31 mouse cellular contexts compared by ENCODE assay signal in genomic region chr1:24194111-24194510, GRCm38 (mm10). TPM values are rescaled to one million over a fixed set of nuclear protein-coding genes. Genes with fewer than 3 reads are reported as not detected.
DNase-seq lines count a peak whose midpoint lies in the region; ATAC-seq and TF ChIP-seq lines count a peak whose summit lies in the region.
"Had no signal": no experiment of that assay in that cellular context is flagged by ENCODE, and none has a peak within 500 bp of the region (broad histone marks: within the 10 kb centered on the region; RNA-seq: fewer than 3 reads in every experiment).

No protein-coding gene starts in this region.

- no peaks in the 10 kb centered on the region for H3K27me3 ChIP-seq in intestine, postnatal 0 days (replicated peaks; ENCODE audit: control insufficient read depth, insufficient read depth, low read length)
- H3K27me3 ChIP-seq: heart, embryonic 15.5 days; liver, embryonic 12.5 days; midbrain, embryonic 12.5 days had no signal

- TF ChIP-seq CTCF in intestine, postnatal 0 days (IDR thresholded peaks at IDR 0.05; ENCODE audit: low read depth) = no peak

- no peak overlapping the region for H3K27ac ChIP-seq in intestine, postnatal 0 days (ENCODE audit: low read depth, low read length)
- H3K27ac ChIP-seq: heart, adult 2 months; heart, embryonic 15.5 days; hindbrain, embryonic 14.5 days; liver, embryonic 12.5 days; midbrain, embryonic 12.5 days had no signal

- H3K4me2 ChIP-seq in intestine, postnatal 0 days (replicated peaks; ENCODE audit: low read depth) = no peak overlapping the region
- H3K4me2 ChIP-seq: heart, embryonic 15.5 days; hindbrain, embryonic 14.5 days; liver, embryonic 12.5 days; midbrain, embryonic 12.5 days had no signal

- H3K9ac ChIP-seq in intestine, postnatal 0 days (ENCODE audit: low read depth, low read length) = no peak overlapping the region
- H3K9ac ChIP-seq: forebrain, postnatal 0 days; heart, embryonic 15.5 days; hindbrain, embryonic 14.5 days; liver, embryonic 12.5 days; midbrain, embryonic 12.5 days had no signal

- 46% methylated on average over 4 of the region's 4 CpGs for WGBS in intestine, postnatal 0 days

- H3K4me3 ChIP-seq in intestine, postnatal 0 days (ENCODE audit: low read depth, low read length) = no peak overlapping the region
- H3K4me3 ChIP-seq: heart, adult 2 months; heart, embryonic 15.5 days; liver, embryonic 12.5 days; midbrain, embryonic 12.5 days had no signal

- H3K36me3 ChIP-seq in intestine, postnatal 0 days (ENCODE audit: control insufficient read depth, insufficient read depth) = no peaks in the 10 kb centered on the region
- H3K36me3 ChIP-seq: heart, embryonic 15.5 days; liver, embryonic 12.5 days; midbrain, embryonic 12.5 days had no signal

- intact Hi-C loops in heart, postnatal 36 days (cut with DNase I) = no loop called here

- peak; percentile 7 for DNase-seq in kidney, postnatal 10 days
- DNase-seq in kidney, adult 11 months = no peak
- peak; percentile 18 for DNase-seq in cerebellum, adult 8-10 months
- DNase-seq in cerebellum, postnatal 36 days = peak; percentile 30 to 51
- peak; percentile 25 for DNase-seq in skeletal muscle tissue, adult 2 months (ENCODE audit: low read depth, low spot score)
- DNase-seq in heart, postnatal 36 days = no peak
- DNase-seq in left cerebral cortex, adult 8-10 months (ENCODE audit: low spot score in 2 of 2) = no peak
- DNase-seq: adrenal gland, postnatal 25 days; forebrain, postnatal 0 days; gastrocnemius, postnatal 36 days; heart, adult 2 months; heart, postnatal 4 days; kidney, adult 9 months; kidney, postnatal 36 days; layer of hippocampus, postnatal 36 days; lung, adult 18-20 months; lung, postnatal 10 days; right cerebral cortex, postnatal 14 days; spleen, adult 18-20 months; thymus, postnatal 14 days had no signal

- H3K9me3 ChIP-seq in intestine, postnatal 0 days (ENCODE audit: control insufficient read depth) = no peaks in the 10 kb centered on the region
- H3K9me3 ChIP-seq: heart, embryonic 15.5 days; liver, embryonic 12.5 days; midbrain, embryonic 12.5 days had no signal

- no peaks in the 10 kb centered on the region for H3K4me1 ChIP-seq in intestine, postnatal 0 days (replicated peaks; ENCODE audit: control insufficient read depth, insufficient read depth, low read length)
- H3K4me1 ChIP-seq: liver, embryonic 12.5 days had no signal

- ATAC-seq in intestine, postnatal 0 days = no peak
- ATAC-seq: activated CD4-positive, CD25-positive, alpha-beta regulatory T cell, adult 4 months; forebrain, postnatal 0 days; inflammation-experienced regulatory T-cells, adult 6 months; liver, embryonic 12.5 days had no signal

RNA-seq across cellular contexts. Expression of gene Col9a1, which starts 16.7 kb away (rescaled TPM):
- under 1 TPM in 1 of 2 experiments, not detected in 1; 0.08 TPM for total RNA-seq in heart, postnatal 36 days (2021)
- 0.71 and 0.72 TPM in 2 replicates for polyA plus RNA-seq in intestine, postnatal 0 days (2015; fragmentation: Nextera tagmentation; extraction: Ambion mirVana)
- total RNA-seq in left cerebral cortex, adult 8-10 months (2022) = under 1 TPM; 0.26 to 0.77 (median 0.65) TPM
- total RNA-seq: adrenal gland, postnatal 25 days; common myeloid progenitor, adult 5-6 weeks; megakaryocyte, adult 5-6 weeks; MEL had no signal
- polyA plus RNA-seq: activated CD4-positive, CD25-positive, alpha-beta regulatory T cell, adult 4 months; C2C12; inflammation-experienced regulatory T-cells, adult 6 months had no signal

Comparison
In these comparisons a context has a peak if more than half of its experiments do, and no peak if none do; other contexts are left out.
1. DNase-seq: peak in kidney, postnatal 10 days (single experiment), cerebellum, adult 8-10 months (single experiment), cerebellum, postnatal 36 days (2 of 2) and skeletal muscle tissue, adult 2 months (single experiment); none in kidney, adult 11 months (single experiment), heart, postnatal 36 days (0 of 2) and left cerebral cortex, adult 8-10 months (0 of 2).